20 mouse cellular contexts compared by ENCODE assay signal in genomic region chr17:45914706-45915240, GRCm38 (mm10).
DNase-seq lines count a peak whose midpoint lies in the region; ATAC-seq lines count a peak whose summit lies in the region.
"Had no signal": no experiment of that assay in that cellular context is flagged by ENCODE, and none has a peak within 500 bp of the region (broad histone marks: within the 10 kb centered on the region; RNA-seq: fewer than 3 reads in every experiment).

No protein-coding gene starts in this region.

- no peak overlapping the region for H3K4me2 ChIP-seq in intestine, embryonic 16.5 days (ENCODE audit: low read depth, low read length)
- H3K4me2 ChIP-seq in intestine, embryonic 15.5 days (replicated peaks) = no peak overlapping the region
- no peak overlapping the region for H3K4me2 ChIP-seq in liver, embryonic 16.5 days (ENCODE audit: low read depth, low read length)
- H3K4me2 ChIP-seq in liver, embryonic 11.5 days = no peak overlapping the region
- H3K4me2 ChIP-seq: embryonic facial prominence, embryonic 12.5 days; forebrain, embryonic 13.5 days; forebrain, embryonic 15.5 days had no signal

- H3K4me1 ChIP-seq in intestine, embryonic 16.5 days (ENCODE audit: control insufficient read depth, insufficient read depth, low read length) = no peaks in the 10 kb centered on the region
- 0 out of 2 replicates have a peak, but pooled peaks cover 6% of the 10 kb centered on the region for H3K4me1 ChIP-seq in intestine, embryonic 15.5 days (replicated peaks)
- H3K4me1 ChIP-seq in liver, embryonic 16.5 days (ENCODE audit: control insufficient read depth, low read depth, low read length) = no peaks in the 10 kb centered on the region; the same call in 1 of the 2 replicates
- H3K4me1 ChIP-seq in liver, embryonic 11.5 days (replicated peaks; ENCODE audit: control insufficient read depth, insufficient read depth, low read length) = peaks cover 6% of the 10 kb centered on the region
- H3K4me1 ChIP-seq: forebrain, embryonic 13.5 days; forebrain, embryonic 15.5 days had no signal

- no peak overlapping the region for H3K9ac ChIP-seq in intestine, embryonic 16.5 days (ENCODE audit: low read depth, low read length)
- H3K9ac ChIP-seq in intestine, embryonic 15.5 days = no peak overlapping the region
- no peak overlapping the region for H3K9ac ChIP-seq in liver, embryonic 16.5 days (ENCODE audit: low read depth, low read length)
- no peak overlapping the region for H3K9ac ChIP-seq in liver, embryonic 11.5 days (ENCODE audit: low read depth, low read length)
- H3K9ac ChIP-seq: embryonic facial prominence, embryonic 12.5 days; forebrain, embryonic 13.5 days; forebrain, embryonic 15.5 days; forebrain, postnatal 0 days had no signal

- no peak for DNase-seq in liver, embryonic 11.5 days (ENCODE audit: low spot score)
- DNase-seq in ES-CJ7 (ENCODE audit: low read depth, low spot score) (peak; percentile 51), ZHBTc4 (ENCODE audit: low read depth, low spot score) (peak; percentile 83)
- DNase-seq in embryo, embryonic 10.5 days (ENCODE audit: low spot score) = no peak
- DNase-seq: adrenal gland, postnatal 10 days; adrenal gland, postnatal 25 days; B cell, adult 2 months; cerebellum, adult 11 months; forebrain, postnatal 0 days had no signal

- peak; percentile 51; the same call in 1 of the 2 replicates for ATAC-seq in intestine, embryonic 16.5 days
- no peak for ATAC-seq in intestine, embryonic 15.5 days
- ATAC-seq in liver, embryonic 16.5 days (ENCODE audit: low read depth) = peak; percentile 66
- no peak for ATAC-seq in liver, embryonic 11.5 days (replicated peaks; ENCODE audit: low FRiP score)
- no peak for ATAC-seq in CD4-positive, CD25-positive, alpha-beta regulatory T cell, adult 4 months
- ATAC-seq: activated CD4-positive, CD25-positive, alpha-beta regulatory T cell, adult 4 months; forebrain, embryonic 13.5 days; forebrain, embryonic 15.5 days; forebrain, postnatal 0 days; Patski had no signal

- H3K9me3 ChIP-seq in intestine, embryonic 16.5 days (ENCODE audit: control insufficient read depth, low read length) = peaks cover 6% of the 10 kb centered on the region
- no peaks in the 10 kb centered on the region for H3K9me3 ChIP-seq in intestine, embryonic 15.5 days
- no peaks in the 10 kb centered on the region for H3K9me3 ChIP-seq in liver, embryonic 16.5 days (replicated peaks; ENCODE audit: control insufficient read depth, low read length)
- H3K9me3 ChIP-seq in liver, embryonic 11.5 days (ENCODE audit: control insufficient read depth, low read length) = no peaks in the 10 kb centered on the region
- H3K9me3 ChIP-seq: embryonic facial prominence, embryonic 12.5 days; forebrain, embryonic 15.5 days had no signal

- H3K27me3 ChIP-seq in intestine, embryonic 16.5 days (replicated peaks; ENCODE audit: control insufficient read depth, insufficient read depth, low read length) = no peaks in the 10 kb centered on the region
- H3K27me3 ChIP-seq in intestine, embryonic 15.5 days (replicated peaks) = no peaks in the 10 kb centered on the region
- no peaks in the 10 kb centered on the region for H3K27me3 ChIP-seq in liver, embryonic 16.5 days (ENCODE audit: control insufficient read depth, insufficient read depth, low read depth, low read length)
- H3K27me3 ChIP-seq in liver, embryonic 11.5 days (replicated peaks; ENCODE audit: control insufficient read depth, insufficient read depth, low read length) = no peaks in the 10 kb centered on the region
- H3K27me3 ChIP-seq: embryonic facial prominence, embryonic 12.5 days; forebrain, embryonic 13.5 days; forebrain, embryonic 15.5 days; Patski had no signal

- no peak overlapping the region for H3K4me3 ChIP-seq in intestine, embryonic 16.5 days (ENCODE audit: low read length)
- no peak overlapping the region for H3K4me3 ChIP-seq in intestine, embryonic 15.5 days (replicated peaks)
- no peak overlapping the region for H3K4me3 ChIP-seq in liver, embryonic 16.5 days (ENCODE audit: low read depth, low read length)
- no peak overlapping the region for H3K4me3 ChIP-seq in liver, embryonic 11.5 days (ENCODE audit: low read depth, low read length)
- H3K4me3 ChIP-seq: embryonic facial prominence, embryonic 10.5 days; embryonic facial prominence, embryonic 12.5 days; forebrain, embryonic 13.5 days; forebrain, embryonic 15.5 days had no signal

- no peaks in the 10 kb centered on the region for H3K36me3 ChIP-seq in intestine, embryonic 16.5 days (ENCODE audit: control insufficient read depth, insufficient read depth, low read length)
- no peaks in the 10 kb centered on the region for H3K36me3 ChIP-seq in intestine, embryonic 15.5 days
- H3K36me3 ChIP-seq in liver, embryonic 16.5 days (ENCODE audit: control insufficient read depth, insufficient read depth) = no peaks in the 10 kb centered on the region
- H3K36me3 ChIP-seq in liver, embryonic 11.5 days (ENCODE audit: control insufficient read depth, insufficient read depth, low read length) = no peaks in the 10 kb centered on the region
- H3K36me3 ChIP-seq: embryonic facial prominence, embryonic 12.5 days; forebrain, embryonic 15.5 days; G1E had no signal

- 82% methylated on average over 9 of the region's 9 CpGs for WGBS in intestine, embryonic 16.5 days
- WGBS in intestine, embryonic 15.5 days = 77% methylated on average over 9 of the region's 9 CpGs
- whole genome bisulfite sequencing in liver, embryonic 16.5 days (ENCODE audit: insufficient replicate concordance) = 69% methylated on average over 9 of the region's 9 CpGs
- WGBS in liver, embryonic 11.5 days = 78% methylated on average over 9 of the region's 9 CpGs

- no peak overlapping the region for H3K27ac ChIP-seq in intestine, embryonic 16.5 days (ENCODE audit: low read length)
- H3K27ac ChIP-seq in intestine, embryonic 15.5 days = no peak overlapping the region
- no peak overlapping the region for H3K27ac ChIP-seq in liver, embryonic 16.5 days (ENCODE audit: low read length)
- H3K27ac ChIP-seq in liver, embryonic 11.5 days (ENCODE audit: low read depth, low read length) = no peak overlapping the region
- H3K27ac ChIP-seq: embryonic facial prominence, embryonic 10.5 days; embryonic facial prominence, embryonic 12.5 days; forebrain, embryonic 13.5 days; forebrain, embryonic 15.5 days had no signal

Comparison
In these comparisons a context has a peak if more than half of its experiments do, and no peak if none do; other contexts are left out.
1. ATAC-seq: peak in intestine, embryonic 16.5 days (single experiment) and liver, embryonic 16.5 days (single experiment); none in intestine, embryonic 15.5 days (single experiment), liver, embryonic 11.5 days (single experiment) and CD4-positive, CD25-positive, alpha-beta regulatory T cell, adult 4 months (single experiment).
2. DNase-seq: peak in ES-CJ7 (single experiment) and ZHBTc4 (single experiment); none in liver, embryonic 11.5 days (single experiment) and embryo, embryonic 10.5 days (single experiment).